Mouse (Mus musculus) small intestine, adult 2 months (tissue): ENCODE measurements around the gene Prss57. TPM values are rescaled to one million over a fixed set of nuclear protein-coding genes. Genes with fewer than 3 reads are reported as not detected.
A peak's percentile ranks its signal among the peaks of the same experiment; 100 is the strongest.

Experiments
- H3K27ac ChIP-seq: fragments of 200-500 bp; 2 replicates; pipeline ENCODE4 v1.5.1; 2012; ENCODE audit warnings: low read depth, low read length, control low read depth, inconsistent platforms; ENCODE audit not compliant: insufficient read depth
- H3K27me3 ChIP-seq: fragments of 200-500 bp; 2 replicates; pipeline ENCODE4 v1.6.1; 2012; ENCODE audit warnings: mild to moderate bottlenecking, moderate library complexity, low read length, inconsistent platforms; ENCODE audit not compliant: control insufficient read depth, insufficient read depth
- H3K36me3 ChIP-seq: fragments of 200-500 bp; 2 replicates; pipeline ENCODE4 v1.6.1; 2012; ENCODE audit warnings: mild to moderate bottlenecking, low read length, control low read depth, inconsistent platforms; ENCODE audit not compliant: control insufficient read depth, insufficient read depth
- H3K4me1 ChIP-seq: fragments of 200-500 bp; 2 replicates; pipeline ENCODE4 v1.6.1; 2012; ENCODE audit warnings: low read length, inconsistent platforms, mixed read lengths; ENCODE audit not compliant: control insufficient read depth, insufficient read depth, insufficient read length
- H3K4me3 ChIP-seq: fragments of 200-500 bp; 2 replicates; pipeline ENCODE4 v1.5.1; 2012; ENCODE audit warnings: low read depth, mild to moderate bottlenecking, control low read depth, inconsistent platforms, low read length, moderate library complexity
- CTCF ChIP-seq: fragments of 200-500 bp; IDR thresholded peaks from 2 replicates; pipeline ENCODE4 v1.5.1; 2012; ENCODE audit warnings: low read depth, mild to moderate bottlenecking, control low read depth, inconsistent platforms, low read length, moderate library complexity, mixed read lengths; ENCODE audit not compliant: insufficient replicate concordance, insufficient read length; ENCODE audit errors: extremely low read depth
- POLR2A ChIP-seq: fragments of 200-500 bp; IDR thresholded peaks from 2 replicates; pipeline ENCODE4 v1.6.1; 2012; ENCODE audit warnings: low read depth, mild to moderate bottlenecking, control low read depth, inconsistent platforms, low read length, moderate library complexity
- whole genome bisulfite sequencing: fragments of 180-500 bp; shearing (Covaris S2); methylation state at CpG from one replicate; pipeline ENCODE4 v1.1.7; 2018; 5-methylcytosine and 5-hydroxymethylcytosine counted together
- polyA plus RNA-seq: library from polyadenylated mRNA; depleted of rRNA; stranded (reverse); fragments of >200 nt; gene quantifications from 2 replicates; pipeline ENCODE4 v1.2.3, GENCODE M21; 2012; rRNA removed

The Prss57 gene
- 0.24 and 0.67 TPM in 2 replicates for polyA plus RNA-seq

DNA sequence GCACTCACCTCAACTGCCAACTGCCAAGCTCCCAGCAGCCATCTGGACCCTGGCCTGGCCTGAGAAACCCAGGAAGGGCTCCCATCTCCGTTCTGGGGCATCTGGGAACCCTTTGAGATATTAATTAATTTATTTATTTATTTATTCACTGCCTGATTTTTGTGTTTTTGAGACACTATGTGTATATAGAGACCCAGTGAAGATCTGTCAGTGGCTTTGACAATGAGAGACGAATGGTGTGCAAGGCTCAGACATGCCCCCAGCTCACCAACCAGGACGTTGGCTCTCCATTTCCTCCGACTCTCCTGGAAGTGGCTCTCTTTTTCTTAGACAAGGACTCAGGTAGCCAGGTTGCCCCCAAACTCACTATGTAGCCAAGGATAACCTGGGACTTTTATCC is at the start of gene Prss57:
Gene Prss57 (minus strand): TSS at position 101 of the 400 bp plus-strand sequence.
- WGBS, result 85% methylated on average over 4 of the region's 4 CpGs
- Histone ChIP-seq H3K4me3 (no peak within 1 kb of the TSS), H3K4me1 (peaks cover 13% of the 10 kb centered on the region)

DNA sequence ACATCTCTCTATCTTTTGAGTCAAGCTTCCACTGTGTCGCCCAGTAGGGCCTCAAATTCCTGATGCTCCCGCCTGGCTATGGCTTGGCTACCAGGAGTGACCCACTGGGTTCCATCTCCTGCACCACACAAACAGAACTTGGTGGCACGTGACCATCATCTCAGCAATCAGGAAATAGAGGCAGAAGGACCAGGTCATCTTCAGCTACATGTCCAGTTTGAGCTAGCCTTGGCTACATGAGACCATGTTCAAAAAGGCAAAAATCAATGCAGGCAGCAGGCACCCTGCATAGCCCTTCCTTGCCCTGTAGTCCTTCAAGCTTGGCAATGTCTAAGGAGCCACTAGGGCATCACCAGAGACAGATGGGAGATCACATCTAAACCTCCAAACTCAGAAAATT is 49.3 kb upstream of the Prss57 start:
- Histone ChIP-seq H3K27ac (peak overlapping the region; percentile 35; the same call in 1 of the 2 replicates), H3K4me3 (no peak overlapping the region), H3K27me3 (no peaks in the 10 kb centered on the region), H3K36me3 (no peaks in the 10 kb centered on the region), H3K4me1 (peaks cover 12% of the 10 kb centered on the region; the same call in 1 of the 2 replicates)
- TF ChIP-seq CTCF (no peak), POLR2A (no peak)
- WGBS, result 93% methylated on average over 3 of the region's 3 CpGs

More for the DNA sequence above, at the start of gene Prss57:
- no peak for TF ChIP-seq CTCF
- no peak for TF ChIP-seq POLR2A
- no peaks in the 10 kb centered on the region for H3K27me3 ChIP-seq
- no peak within 1 kb of the TSS for H3K27ac ChIP-seq
- H3K36me3 ChIP-seq, result no peaks in the 10 kb centered on the region

DNA sequence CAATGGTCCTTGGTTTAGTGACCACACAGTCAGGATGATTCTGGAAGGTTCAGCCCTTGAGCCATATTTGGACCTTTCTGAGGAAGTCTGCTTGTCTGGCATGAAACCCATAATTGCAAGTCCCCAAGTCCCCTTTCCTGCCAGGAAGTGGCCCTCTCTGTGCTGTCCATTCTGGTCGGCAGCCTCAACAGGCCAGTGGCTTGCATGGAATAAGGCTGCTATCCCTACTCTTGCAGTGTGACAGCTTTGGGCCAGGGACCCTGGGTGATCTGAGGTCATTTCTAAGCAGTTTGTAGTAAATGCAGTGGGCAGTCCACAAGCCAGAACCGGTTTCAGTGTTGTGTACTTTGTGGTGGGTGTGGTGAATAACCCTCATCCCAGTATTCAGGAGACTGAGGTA is 47.4 kb upstream of the Prss57 start:
- Histone ChIP-seq H3K27me3 (no peaks in the 10 kb centered on the region), H3K4me1 (peaks cover 13% of the 10 kb centered on the region; the same call in 1 of the 2 replicates), H3K4me3 (no peak overlapping the region), H3K36me3 (no peaks in the 10 kb centered on the region), H3K27ac (no peak overlapping the region)
- WGBS, result 41% methylated on average over 2 of the region's 2 CpGs
- no peak for TF ChIP-seq POLR2A

DNA sequence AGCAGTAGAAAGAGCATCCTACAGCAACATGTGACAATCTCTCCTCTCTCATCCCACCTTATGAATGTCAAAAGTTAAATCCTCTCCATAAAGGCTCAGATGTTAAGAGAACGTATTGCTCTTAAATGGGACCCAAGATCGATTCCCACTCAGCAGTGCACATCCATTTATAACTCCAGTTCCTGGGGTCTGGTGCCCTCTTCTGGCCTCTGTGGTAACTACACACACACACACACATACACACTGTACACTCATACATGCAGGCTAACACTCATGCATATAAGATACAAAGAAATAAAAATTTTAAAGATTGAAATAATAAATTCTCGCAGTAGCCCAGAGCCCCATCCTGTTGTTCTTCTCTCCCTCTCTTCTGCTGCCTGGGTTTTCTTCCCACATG is 46.2 kb upstream of the Prss57 start:
- H3K27me3 ChIP-seq, result no peaks in the 10 kb centered on the region
- 96% methylated on average over 3 of the region's 3 CpGs for WGBS
- no peak overlapping the region for H3K27ac ChIP-seq
- H3K4me3 ChIP-seq, result no peak overlapping the region
- H3K36me3 ChIP-seq, result peaks cover 4% of the 10 kb centered on the region
- H3K4me1 ChIP-seq, result peaks cover 17% of the 10 kb centered on the region; the same call in 1 of the 2 replicates
- TF ChIP-seq POLR2A (no peak), CTCF (no peak)

DNA sequence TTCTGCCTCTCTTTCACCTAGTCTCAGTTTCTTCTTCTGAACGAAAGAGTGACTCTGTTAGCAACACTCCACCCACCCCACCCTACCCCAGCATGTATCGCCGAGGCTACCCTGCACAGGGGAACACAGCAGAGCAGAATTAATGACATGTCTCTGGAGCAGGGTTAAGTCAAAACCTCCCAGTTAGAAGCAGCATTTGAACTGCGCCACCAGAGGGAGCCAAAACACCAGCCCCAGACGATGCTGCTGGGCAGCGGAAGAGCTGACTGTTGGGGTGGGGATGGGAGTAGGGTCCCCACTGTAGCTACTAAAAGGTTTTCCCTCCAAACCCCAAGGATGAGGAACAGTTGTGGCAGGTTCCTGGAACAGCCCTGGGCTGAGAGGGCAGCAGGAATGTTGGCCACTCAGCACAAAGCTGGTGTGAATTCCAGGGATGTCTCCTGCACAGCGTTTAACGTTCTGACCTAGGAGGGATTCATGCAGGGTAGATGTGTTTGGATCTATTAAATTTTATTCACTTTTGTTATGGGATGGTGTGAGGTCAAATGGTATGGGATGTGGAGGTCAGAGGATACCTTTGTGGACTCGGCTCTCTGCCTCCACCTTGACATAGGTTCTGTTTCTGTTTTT is 44.1 kb upstream of the Prss57 start:
- H3K4me3 ChIP-seq, result no peak overlapping the region
- no peak for TF ChIP-seq POLR2A
- peak; percentile 98 for TF ChIP-seq CTCF
- H3K36me3 ChIP-seq, result peaks cover 24% of the 10 kb centered on the region
- no peak overlapping the region for H3K27ac ChIP-seq
- peaks cover 23% of the 10 kb centered on the region for H3K4me1 ChIP-seq
- no peaks in the 10 kb centered on the region for H3K27me3 ChIP-seq
- WGBS, result 20% methylated on average over 9 of the region's 9 CpGs

DNA sequence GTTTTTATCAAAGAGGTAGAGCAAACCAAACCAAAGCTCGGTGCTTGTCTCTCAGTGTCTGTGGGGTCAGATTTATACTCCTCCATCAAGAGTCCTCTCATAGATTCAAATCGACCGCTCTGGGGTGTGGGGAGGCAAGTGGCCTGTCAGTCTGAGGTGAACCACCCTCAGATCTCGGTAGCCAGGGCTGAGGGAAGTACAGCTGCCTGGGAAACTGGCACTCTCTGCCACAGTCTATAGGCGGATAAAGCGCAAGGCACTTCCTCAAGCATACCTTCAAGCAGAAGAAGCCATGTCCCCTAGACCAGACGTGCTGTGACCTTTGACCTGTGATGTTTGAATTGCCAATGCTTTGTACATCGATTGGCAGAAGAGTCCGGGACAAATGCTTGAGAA is 42.0 kb upstream of the Prss57 start:
- TF ChIP-seq CTCF (no peak), POLR2A (no peak)
- Histone ChIP-seq H3K4me3 (no peak overlapping the region), H3K4me1 (peaks cover 23% of the 10 kb centered on the region), H3K36me3 (peaks cover 43% of the 10 kb centered on the region), H3K27ac (no peak overlapping the region), H3K27me3 (no peaks in the 10 kb centered on the region)
- WGBS, result 42% methylated on average over 9 of the region's 9 CpGs

DNA sequence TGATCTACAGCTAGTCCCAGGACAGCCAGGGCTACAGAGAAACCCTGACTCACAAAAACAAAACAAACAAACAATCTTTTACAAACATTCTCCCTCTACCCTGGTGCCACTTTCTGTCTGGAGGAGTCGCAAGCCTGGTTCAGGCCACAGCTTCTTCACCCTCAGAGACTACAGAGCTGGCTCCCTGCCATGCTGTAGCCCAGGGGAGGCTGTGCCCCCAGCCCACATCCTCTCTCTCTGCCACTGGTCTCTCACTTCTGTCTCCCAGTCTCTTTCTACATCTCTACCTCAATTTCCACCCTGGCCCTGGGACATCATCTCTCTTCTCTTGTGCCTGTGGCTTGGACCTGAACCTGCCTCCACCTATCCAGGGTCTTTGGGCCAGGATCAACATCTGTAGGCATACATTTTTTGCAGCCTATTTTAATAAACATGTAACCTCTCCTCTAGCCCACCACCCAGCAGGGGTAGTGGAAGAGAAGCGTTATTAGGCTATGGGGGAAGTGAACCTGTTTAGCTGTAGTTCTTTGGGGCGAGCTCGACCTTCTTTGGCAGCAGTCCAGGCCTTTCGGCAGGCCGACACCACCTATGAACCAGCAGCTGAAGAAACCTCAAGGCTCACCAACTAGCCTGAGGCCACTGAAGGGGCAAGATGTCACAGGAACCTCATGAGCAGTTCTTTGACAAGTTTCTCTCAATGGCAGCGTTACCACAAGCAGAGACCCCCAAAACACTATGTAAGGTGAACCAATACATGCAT is 41.4 kb upstream of the Prss57 start:
- TF ChIP-seq POLR2A (no peak), CTCF (no peak)
- WGBS, result 37% methylated on average over 7 of the region's 7 CpGs
- H3K4me1 ChIP-seq, result peaks cover 25% of the 10 kb centered on the region
- no peak overlapping the region for H3K27ac ChIP-seq
- H3K27me3 ChIP-seq, result no peaks in the 10 kb centered on the region
- H3K4me3 ChIP-seq, result no peak overlapping the region
- H3K36me3 ChIP-seq, result peaks cover 49% of the 10 kb centered on the region
